Mouse (Mus musculus) kidney, adult 2 months (tissue): Measurements from ENCODE around the gene Spata25.

Experiments used
- CTCF ChIP-seq: fragments of 200-500 bp; conservative IDR thresholded peaks from 2 replicates; pipeline ENCODE4 v1.5.1; 2011; ENCODE audit warnings: low read depth, mild to moderate bottlenecking, control low read depth, low read length, moderate library complexity, mixed read lengths; ENCODE audit not compliant: insufficient read depth, insufficient read length
- POLR2A ChIP-seq: fragments of 200-500 bp; IDR thresholded peaks from one replicate; pipeline ENCODE4 v1.6.1; 2011; ENCODE audit warnings: low read depth, low read length, control low read depth

DNA sequence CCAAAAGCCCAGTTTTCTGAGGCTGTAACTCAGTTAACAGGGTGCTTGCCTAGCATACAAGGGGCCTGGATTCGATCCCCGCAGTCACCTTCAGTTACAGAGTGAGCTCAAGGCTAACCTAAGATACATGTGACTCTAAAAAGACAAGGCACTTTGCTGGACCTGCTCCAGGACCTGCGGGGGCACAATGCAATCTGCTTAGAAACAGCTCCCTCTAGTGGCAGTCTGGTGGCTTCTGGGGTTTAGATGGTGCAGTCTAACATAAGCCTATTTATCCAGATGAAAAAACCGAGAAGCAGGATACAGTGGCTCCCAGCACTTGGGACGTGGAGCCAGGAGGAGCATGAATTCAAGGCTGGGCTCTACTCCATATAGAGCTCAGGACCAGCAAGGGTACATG is 34.0 kb downstream of the Spata25 start:
- TF ChIP-seq POLR2A (no peak), CTCF (peak; percentile 86)
